Mouse (Mus musculus) cerebellum, adult 2 months (tissue): ENCODE measurements at regions not wholly inside any gene's neighbourhood (a gene's known extent, or its start where the extent isn't known, plus 50 kb on each side); places are given as distances from the start of the nearest gene placed in this dataset.

Experiments
- DNase-seq, 2 experiments: peaks; one replicate each; pipeline ENCODE4 v3.0.0; 2021
- H3K27ac ChIP-seq: fragments of 200-500 bp; 2 replicates; pipeline ENCODE4 v1.5.1; 2012; ENCODE audit warnings: low read length, control low read depth, inconsistent platforms; ENCODE audit not compliant: insufficient read depth
- H3K27me3 ChIP-seq: fragments of 200-500 bp; 2 replicates; pipeline ENCODE4 v1.6.1; 2012; ENCODE audit warnings: inconsistent platforms, mild to moderate bottlenecking, low read length, moderate library complexity; ENCODE audit not compliant: control insufficient read depth, insufficient read depth
- H3K4me1 ChIP-seq: fragments of 200-500 bp; 2 replicates; pipeline ENCODE4 v1.6.1; 2011; ENCODE audit warnings: low read length; ENCODE audit not compliant: control insufficient read depth, insufficient read depth
- H3K4me3 ChIP-seq: fragments of 200-500 bp; replicated peaks from 2 replicates; pipeline ENCODE3; 2011; ENCODE audit warnings: mild to moderate bottlenecking, low read depth, low read length, control low read depth; ENCODE audit not compliant: insufficient read depth
- CTCF ChIP-seq: fragments of 200-500 bp; IDR thresholded peaks from 2 replicates; pipeline ENCODE4 v1.5.1; 2011; ENCODE audit warnings: low read depth, mild to moderate bottlenecking, control low read depth, low read length, moderate library complexity, borderline replicate concordance; ENCODE audit not compliant: insufficient read depth
- POLR2A ChIP-seq: fragments of 200-500 bp; IDR thresholded peaks from 2 replicates; pipeline ENCODE4 v1.6.1; 2011; ENCODE audit warnings: low read length, control low read depth, borderline replicate concordance; ENCODE audit not compliant: insufficient read depth
- WGBS: fragments of 180-500 bp; shearing (Covaris S2); methylation state at CpG from one replicate; pipeline ENCODE4 v1.1.7; 2018; 5-methylcytosine and 5-hydroxymethylcytosine counted together

DNA sequence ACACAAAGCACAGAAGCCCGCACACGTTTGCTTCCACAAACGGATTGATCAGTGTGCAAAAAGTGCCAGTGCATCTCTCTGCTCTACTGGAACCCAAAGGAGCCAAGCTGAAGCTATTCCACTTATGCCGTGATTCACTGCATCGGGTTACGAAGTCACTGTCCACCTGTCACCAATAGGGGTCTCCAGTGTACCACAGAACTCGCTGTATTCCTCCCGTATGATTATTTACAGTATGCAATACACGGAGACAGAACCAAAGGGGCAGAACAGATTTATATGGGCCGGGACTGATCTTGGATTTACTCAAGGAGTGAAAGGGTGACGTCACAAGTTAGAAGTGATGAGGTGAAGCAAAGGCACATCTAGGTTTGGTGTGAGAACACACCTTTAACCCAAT is 155.5 kb upstream of the Atp5g3 start:
- 2% methylated on average over 11 of the region's 11 CpGs for WGBS
- Histone ChIP-seq H3K27me3 (no peaks in the 10 kb centered on the region), H3K4me1 (no peaks in the 10 kb centered on the region; the same call in 1 of the 2 replicates), H3K4me3 (no peak overlapping the region), H3K27ac (no peak overlapping the region)
- TF ChIP-seq CTCF (peak; percentile 89), POLR2A (no peak)
- peak; percentile 69 to 78 for DNase-seq

DNA sequence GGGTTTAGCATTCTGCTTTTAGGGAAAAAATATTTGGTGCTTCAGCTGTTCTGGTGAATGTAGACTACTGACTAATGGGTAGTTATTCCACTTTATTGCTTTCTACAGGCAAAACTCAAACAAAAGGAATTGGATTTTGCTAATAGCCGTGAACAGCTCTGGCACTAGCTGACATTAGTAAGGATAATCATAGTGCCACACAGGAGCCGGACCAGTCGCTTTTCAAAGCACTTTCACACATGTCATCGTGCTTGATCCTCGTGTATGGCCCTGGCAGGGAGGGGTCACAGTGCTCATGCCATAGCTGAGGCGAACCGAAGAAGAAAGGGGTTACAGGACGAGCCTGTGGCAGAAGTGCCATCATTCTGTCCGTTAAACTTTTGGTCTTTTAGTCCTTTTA is 153.2 kb upstream of the Atp5g3 start:
- DNase-seq = no peak
- Histone ChIP-seq H3K27ac (no peak overlapping the region), H3K4me3 (no peak overlapping the region), H3K27me3 (no peaks in the 10 kb centered on the region), H3K4me1 (no peaks in the 10 kb centered on the region; the same call in 1 of the 2 replicates)
- TF ChIP-seq CTCF (no peak), POLR2A (no peak)
- 57% methylated on average over 9 of the region's 9 CpGs for WGBS

DNA sequence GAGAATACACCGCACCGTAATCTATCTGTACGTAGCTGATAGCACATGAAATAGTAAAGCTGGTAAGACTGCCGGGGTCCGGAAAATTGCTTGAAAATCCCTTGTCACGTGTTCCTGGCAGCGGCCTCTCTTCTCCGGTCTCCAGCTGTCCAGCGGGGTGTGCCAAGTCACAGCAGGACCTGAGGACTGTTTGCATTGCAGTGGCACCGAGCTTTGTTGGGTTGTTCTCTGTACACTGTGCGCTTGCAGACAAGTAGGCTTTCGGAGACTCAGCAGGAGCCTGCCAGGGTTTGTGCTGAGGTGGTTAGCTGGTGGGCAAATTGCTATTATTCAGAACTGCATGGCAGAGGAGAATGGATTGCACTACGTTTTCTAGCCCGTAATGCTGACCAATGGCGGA is 152.7 kb upstream of the Atp5g3 start:
- peak overlapping the region; percentile 66 for H3K4me3 ChIP-seq
- H3K27me3 ChIP-seq = no peaks in the 10 kb centered on the region
- H3K27ac ChIP-seq = no peak overlapping the region
- 3% methylated on average over 15 of the region's 15 CpGs for WGBS
- DNase-seq = peak; percentile 75 to 81
- H3K4me1 ChIP-seq = no peaks in the 10 kb centered on the region; the same call in 1 of the 2 replicates
- TF ChIP-seq POLR2A (no peak), CTCF (no peak)

DNA sequence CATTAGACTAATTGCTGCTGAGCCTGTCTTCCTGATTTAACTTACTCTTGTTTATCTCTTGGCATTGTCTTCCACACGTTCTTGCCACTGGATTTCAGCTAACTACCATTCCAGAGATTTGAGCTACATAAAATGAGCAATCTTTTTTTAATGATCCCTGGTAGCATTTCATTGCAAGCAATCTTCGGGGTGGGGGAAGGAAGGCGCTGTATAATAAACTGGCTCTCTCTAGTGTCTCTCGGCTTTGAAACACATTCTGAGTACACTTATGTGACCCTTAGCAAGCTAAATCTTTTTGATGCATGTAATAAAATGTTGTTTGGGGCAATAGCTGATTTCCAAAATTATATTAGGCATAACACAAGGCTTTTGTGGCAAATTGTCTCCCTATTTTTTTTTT is 152.2 kb upstream of the Atp5g3 start:
- no peaks in the 10 kb centered on the region; the same call in 1 of the 2 replicates for H3K4me1 ChIP-seq
- no peak overlapping the region for H3K27ac ChIP-seq
- 64% methylated on average over 4 of the region's 4 CpGs for WGBS
- no peak overlapping the region for H3K4me3 ChIP-seq
- no peak for DNase-seq
- no peak for TF ChIP-seq CTCF
- no peak for TF ChIP-seq POLR2A
- no peaks in the 10 kb centered on the region for H3K27me3 ChIP-seq

DNA sequence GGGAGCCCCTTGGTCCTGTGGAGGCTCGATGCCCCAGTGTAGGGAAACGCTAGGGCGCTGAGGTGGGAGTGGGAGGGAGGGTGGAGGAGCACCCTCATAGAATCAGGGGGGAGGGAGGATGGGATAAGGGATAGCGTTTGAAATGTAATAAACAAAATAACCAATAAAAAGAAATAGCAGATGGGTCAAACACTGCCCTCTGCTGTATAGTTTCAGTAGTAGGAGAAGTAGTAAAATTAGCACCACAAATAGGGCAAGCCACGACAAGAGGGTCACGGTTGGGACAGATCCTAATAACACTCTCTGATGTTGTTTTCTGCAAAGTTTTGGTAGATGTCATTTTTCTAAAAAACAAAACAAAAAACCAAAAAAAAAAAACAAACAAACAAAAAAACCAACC is 131.3 kb upstream of the Atp5g3 start:
- no peak overlapping the region for H3K4me3 ChIP-seq
- no peak for TF ChIP-seq CTCF
- TF ChIP-seq POLR2A = no peak
- DNase-seq = no peak
- WGBS = 81% methylated on average over 6 of the region's 6 CpGs
- H3K4me1 ChIP-seq = no peaks in the 10 kb centered on the region
- H3K27ac ChIP-seq = no peak overlapping the region
- no peaks in the 10 kb centered on the region for H3K27me3 ChIP-seq

DNA sequence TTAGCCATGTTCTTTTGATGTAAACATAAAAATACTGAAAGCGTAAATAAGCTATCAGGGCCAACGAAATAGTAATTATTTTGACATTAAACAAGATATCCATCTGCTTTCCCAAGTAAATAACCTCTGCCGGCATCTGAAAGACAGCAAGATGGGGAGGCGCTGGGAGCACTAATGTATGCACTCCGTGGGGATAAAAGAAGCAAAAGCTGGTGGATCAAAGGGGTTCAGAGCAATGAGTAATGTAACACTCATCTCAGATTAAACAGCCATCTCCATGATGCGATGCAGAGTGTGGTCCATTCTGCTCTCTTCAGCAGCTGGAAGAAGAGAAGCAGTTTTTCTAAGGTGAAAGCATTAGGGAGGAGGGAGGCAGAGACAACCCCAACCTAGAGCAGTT is 128.5 kb upstream of the Atp5g3 start:
- no peaks in the 10 kb centered on the region for H3K4me1 ChIP-seq
- TF ChIP-seq CTCF (no peak), POLR2A (no peak)
- 75% methylated on average over 6 of the region's 6 CpGs for WGBS

DNA sequence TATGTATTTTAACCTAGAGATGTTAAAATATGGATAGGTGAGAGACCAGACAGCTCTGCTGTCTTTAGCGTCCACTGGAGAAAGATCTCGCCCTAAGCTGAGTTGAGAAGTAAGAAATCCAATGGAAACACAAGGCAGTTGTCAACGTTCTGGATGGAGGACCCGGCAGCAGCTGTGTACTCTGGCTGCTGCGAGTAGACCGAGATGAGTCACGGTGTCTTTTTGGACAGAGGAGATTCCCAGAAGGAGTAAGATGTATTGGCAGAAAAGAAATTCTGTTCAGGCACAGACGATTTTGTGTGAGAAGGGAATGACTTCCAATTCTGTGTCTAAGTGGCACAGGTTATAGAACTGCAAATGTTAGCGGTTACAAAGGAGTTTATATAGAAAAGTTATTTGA is 124.9 kb upstream of the Atp5g3 start:
- Histone ChIP-seq H3K4me1 (no peaks in the 10 kb centered on the region), H3K4me3 (no peak overlapping the region), H3K27me3 (no peaks in the 10 kb centered on the region), H3K27ac (no peak overlapping the region)
- WGBS = 77% methylated on average over 9 of the region's 9 CpGs
- TF ChIP-seq POLR2A (no peak), CTCF (no peak)
- no peak for DNase-seq

More for the DNA sequence above, 128.5 kb upstream of the Atp5g3 start:
- Histone ChIP-seq H3K27me3 (no peaks in the 10 kb centered on the region), H3K4me3 (no peak overlapping the region), H3K27ac (no peak overlapping the region)
- no peak for DNase-seq

DNA sequence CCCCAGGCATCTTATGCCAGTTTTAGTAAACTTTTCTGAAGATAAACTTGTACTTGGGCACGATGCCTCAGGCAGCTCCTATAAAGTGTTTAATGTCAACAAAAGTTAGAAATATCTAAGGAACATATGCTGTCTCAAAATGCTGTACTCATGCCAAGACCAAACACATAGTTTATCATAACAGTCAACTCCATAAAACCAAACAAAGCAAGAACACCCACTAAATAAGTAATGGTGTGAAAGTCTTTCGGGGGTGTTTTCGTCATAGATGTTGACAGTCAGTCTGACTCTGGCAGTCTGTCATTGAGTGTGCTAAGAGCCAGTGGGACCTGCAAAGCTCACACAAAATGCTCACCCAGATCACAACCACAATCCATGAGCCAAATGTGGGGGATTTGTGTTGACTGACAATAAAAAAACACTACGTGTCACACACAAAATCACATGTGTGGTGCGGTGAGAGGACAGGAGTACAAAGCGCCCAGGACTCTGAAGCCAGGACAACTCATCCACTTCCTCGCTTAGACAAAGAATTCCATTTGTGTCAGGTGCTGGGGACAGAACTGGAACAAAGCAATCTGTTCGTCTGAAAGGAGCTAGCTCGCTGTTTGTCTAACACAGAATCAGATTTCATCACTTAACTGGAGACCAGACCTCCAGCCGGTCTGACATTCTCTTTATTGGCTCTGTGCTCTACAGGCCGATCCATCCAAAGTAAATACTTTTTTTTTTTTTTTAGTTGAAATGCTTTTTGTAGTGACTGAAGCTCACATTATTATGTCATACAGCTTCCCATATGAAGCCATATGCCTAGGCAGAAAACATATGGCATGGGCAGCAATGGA is 121.3 kb upstream of the Atp5g3 start:
- no peaks in the 10 kb centered on the region for H3K4me1 ChIP-seq
- no peak for TF ChIP-seq POLR2A
- no peak for TF ChIP-seq CTCF
- H3K4me3 ChIP-seq = no peak overlapping the region
- no peak overlapping the region for H3K27ac ChIP-seq
- no peaks in the 10 kb centered on the region for H3K27me3 ChIP-seq
- 78% methylated on average over 11 of the region's 11 CpGs for WGBS
- DNase-seq = no peak
